Mouse (Mus musculus) C2C12 (cell line): ENCODE results near the gene Sema4a.

Source experiments
- CEBPB ChIP-seq: IDR thresholded peaks from one replicate; pipeline ENCODE4 v1.6.1; 2011; ENCODE audit warnings: low read depth, mild to moderate bottlenecking, control low read depth, moderate library complexity
- CTCF ChIP-seq: IDR thresholded peaks from one replicate; pipeline ENCODE4 v1.5.1; 2011; ENCODE audit not compliant: control insufficient read depth, insufficient read depth, insufficient read length
- FOSL1 ChIP-seq: IDR thresholded peaks from one replicate; pipeline ENCODE4 v1.8.0; 2011; ENCODE audit warnings: mild to moderate bottlenecking, low read length; ENCODE audit not compliant: poor library complexity, insufficient read depth, severe bottlenecking
- MAX ChIP-seq: IDR thresholded peaks from one replicate; pipeline ENCODE4 v1.6.1; 2011; ENCODE audit warnings: mild to moderate bottlenecking, control low read depth
- MYOD1 ChIP-seq: IDR thresholded peaks from one replicate; pipeline ENCODE4 v1.6.1; 2011; ENCODE audit warnings: low read depth; ENCODE audit not compliant: control insufficient read depth, insufficient read length
- MYOG ChIP-seq: IDR thresholded peaks from one replicate; pipeline ENCODE4 v1.6.1; 2011; ENCODE audit not compliant: control insufficient read depth, insufficient read length; ENCODE audit errors: extremely low read depth
- USF1 ChIP-seq: IDR thresholded peaks from one replicate; pipeline ENCODE4 v1.6.1; 2011; ENCODE audit warnings: low read depth, mild to moderate bottlenecking, control low read depth, moderate library complexity

DNA sequence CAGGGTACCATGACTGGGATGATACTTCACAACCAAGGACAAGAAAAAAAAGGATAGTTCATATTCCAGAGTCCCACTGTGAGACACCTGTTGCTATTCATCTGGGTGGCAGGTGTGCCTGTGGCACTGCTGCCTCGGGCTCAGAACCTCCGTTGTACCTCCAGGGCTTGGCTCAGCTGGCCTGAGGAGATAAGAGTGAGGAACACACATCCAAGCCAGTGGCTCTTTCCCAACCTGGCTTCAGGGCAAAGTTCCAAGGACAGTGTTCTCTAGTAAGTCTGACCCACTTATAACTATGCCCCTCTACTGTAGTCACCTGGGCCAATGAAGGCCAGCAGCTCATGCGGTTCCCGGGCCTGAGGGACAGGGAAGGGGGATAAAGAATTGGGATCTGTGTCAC lies 49.3 kb downstream of the Sema4a start:
- TF ChIP-seq CTCF (no peak), CEBPB (no peak), MAX (no peak), MYOD1 (no peak), MYOG (no peak), USF1 (no peak), FOSL1 (no peak)
